Mouse (Mus musculus): Measurements from ENCODE around the gene Rpl13a. TPM values are rescaled to one million over a fixed set of nuclear protein-coding genes. Genes with fewer than 3 reads are reported as not detected.

Gene Rpl13a
- polyA plus RNA-seq, 1 experiment from 2014 or later = 1,616 TPM

GRCm38 (mm10) chr7:45094121-45094520, 34.4 kb downstream of the Rpl13a start:
- H3K9me3 ChIP-seq (ENCODE audit: control insufficient read depth) = no peaks in the 10 kb centered on the region
- no peak overlapping the region for H3K27ac ChIP-seq (ENCODE audit: low read depth, low read length)
- no peaks in the 10 kb centered on the region for H3K4me1 ChIP-seq (replicated peaks; ENCODE audit: control insufficient read depth, insufficient read depth, low read length)
- H3K4me3 ChIP-seq (ENCODE audit: low read depth, low read length) = no peak overlapping the region
- no peaks in the 10 kb centered on the region for H3K27me3 ChIP-seq (replicated peaks; ENCODE audit: control insufficient read depth, insufficient read depth, low read length)
- H3K4me2 ChIP-seq (replicated peaks; ENCODE audit: low read depth) = no peak overlapping the region
- H3K36me3 ChIP-seq (ENCODE audit: control insufficient read depth, insufficient read depth) = peaks cover 29% of the 10 kb centered on the region
- WGBS = 45% methylated on average over 7 of the region's 7 CpGs
- TF ChIP-seq CTCF (IDR thresholded peaks at IDR 0.05; ENCODE audit: low read depth) = no peak
- no peak overlapping the region for H3K9ac ChIP-seq (ENCODE audit: low read depth, low read length)
- no peak for ATAC-seq

GRCm38 (mm10) chr7:45093516-45093905, 35.0 kb downstream of the Rpl13a start:
- no peaks in the 10 kb centered on the region for H3K27me3 ChIP-seq (replicated peaks; ENCODE audit: control insufficient read depth, insufficient read depth, low read length)
- H3K4me3 ChIP-seq (ENCODE audit: low read depth, low read length) = no peak overlapping the region
- H3K4me2 ChIP-seq (replicated peaks; ENCODE audit: low read depth) = no peak overlapping the region
- 40% methylated on average over 17 of the region's 18 CpGs for WGBS
- H3K4me1 ChIP-seq (replicated peaks; ENCODE audit: control insufficient read depth, insufficient read depth, low read length) = no peaks in the 10 kb centered on the region
- no peak overlapping the region for H3K9ac ChIP-seq (ENCODE audit: low read depth, low read length)
- TF ChIP-seq CTCF (IDR thresholded peaks at IDR 0.05; ENCODE audit: low read depth) = no peak
- H3K36me3 ChIP-seq (ENCODE audit: control insufficient read depth, insufficient read depth) = peaks cover 32% of the 10 kb centered on the region
- H3K9me3 ChIP-seq (ENCODE audit: control insufficient read depth) = no peaks in the 10 kb centered on the region
- 0 out of 2 replicates have a peak overlapping the region, but pooled peaks have one; percentile 50 for H3K27ac ChIP-seq (ENCODE audit: low read depth, low read length)
- ATAC-seq = no peak

- whole genome bisulfite sequencing = 54% methylated on average over 12 of the region's 12 CpGs
- Histone ChIP-seq H3K36me3 (ENCODE audit: control insufficient read depth, insufficient read depth) (peaks cover 37% of the 10 kb centered on the region), H3K4me2 (replicated peaks; ENCODE audit: low read depth) (no peak overlapping the region)
Measured at GRCm38 (mm10) chr7:45092828-45093515, 35.6 kb downstream of the Rpl13a start.

GRCm38 (mm10) chr7:45092048-45092447, 36.5 kb downstream of the Rpl13a start, which contains the start of gene Rcn3:
Gene Rcn3 (minus strand): TSS chr7:45092221.
- 4% methylated on average over 16 of the region's 16 CpGs for WGBS
- no peak for TF ChIP-seq CTCF (IDR thresholded peaks at IDR 0.05; ENCODE audit: low read depth)
- peak within 1 kb of the TSS; percentile 56 for H3K4me2 ChIP-seq (replicated peaks; ENCODE audit: low read depth)
- no peaks in the 10 kb centered on the region for H3K4me1 ChIP-seq (replicated peaks; ENCODE audit: control insufficient read depth, insufficient read depth, low read length)
- H3K4me3 ChIP-seq (ENCODE audit: low read depth, low read length) = peak within 1 kb of the TSS; percentile 40
- no peaks in the 10 kb centered on the region for H3K27me3 ChIP-seq (replicated peaks; ENCODE audit: control insufficient read depth, insufficient read depth, low read length)
- peak; percentile 55 for ATAC-seq
- peaks cover 39% of the 10 kb centered on the region for H3K36me3 ChIP-seq (ENCODE audit: control insufficient read depth, insufficient read depth)
- peak within 1 kb of the TSS; percentile 60; the same call in 1 of the 2 replicates for H3K27ac ChIP-seq (ENCODE audit: low read depth, low read length)
- H3K9ac ChIP-seq (ENCODE audit: low read depth, low read length) = peak within 1 kb of the TSS; percentile 53
- H3K9me3 ChIP-seq (ENCODE audit: control insufficient read depth) = no peaks in the 10 kb centered on the region

More at GRCm38 (mm10) chr7:45092828-45093515, 35.6 kb downstream of the Rpl13a start:
- Histone ChIP-seq H3K4me3 (ENCODE audit: low read depth, low read length) (no peak overlapping the region), H3K9me3 (ENCODE audit: control insufficient read depth) (no peaks in the 10 kb centered on the region), H3K27ac (ENCODE audit: low read depth, low read length) (peak overlapping the region; percentile 50; the same call in 1 of the 2 replicates), H3K27me3 (replicated peaks; ENCODE audit: control insufficient read depth, insufficient read depth, low read length) (no peaks in the 10 kb centered on the region), H3K4me1 (replicated peaks; ENCODE audit: control insufficient read depth, insufficient read depth, low read length) (no peaks in the 10 kb centered on the region), H3K9ac (ENCODE audit: low read depth, low read length) (no peak overlapping the region)
- TF ChIP-seq CTCF (IDR thresholded peaks at IDR 0.05; ENCODE audit: low read depth) = no peak
- ATAC-seq = no peak

- H3K27me3 ChIP-seq (replicated peaks; ENCODE audit: control insufficient read depth, insufficient read depth, low read length) = no peaks in the 10 kb centered on the region
- WGBS = 21% methylated on average over 35 of the region's 35 CpGs
- H3K27ac ChIP-seq (ENCODE audit: low read depth, low read length) = peak overlapping the region; percentile 60; the same call in 1 of the 2 replicates
- H3K36me3 ChIP-seq (ENCODE audit: control insufficient read depth, insufficient read depth) = peaks cover 41% of the 10 kb centered on the region
- H3K9ac ChIP-seq (ENCODE audit: low read depth, low read length) = peak overlapping the region; percentile 53
- ATAC-seq = no peak
- no peaks in the 10 kb centered on the region for H3K9me3 ChIP-seq (ENCODE audit: control insufficient read depth)
- peak overlapping the region; percentile 56 for H3K4me2 ChIP-seq (replicated peaks; ENCODE audit: low read depth)
- H3K4me3 ChIP-seq (ENCODE audit: low read depth, low read length) = peak overlapping the region; percentile 40
- no peaks in the 10 kb centered on the region for H3K4me1 ChIP-seq (replicated peaks; ENCODE audit: control insufficient read depth, insufficient read depth, low read length)
- TF ChIP-seq CTCF (IDR thresholded peaks at IDR 0.05; ENCODE audit: low read depth) = no peak
Measured at GRCm38 (mm10) chr7:45091001-45091990, 37.3 kb downstream of the Rpl13a start.
